In the genomic region with DNA sequence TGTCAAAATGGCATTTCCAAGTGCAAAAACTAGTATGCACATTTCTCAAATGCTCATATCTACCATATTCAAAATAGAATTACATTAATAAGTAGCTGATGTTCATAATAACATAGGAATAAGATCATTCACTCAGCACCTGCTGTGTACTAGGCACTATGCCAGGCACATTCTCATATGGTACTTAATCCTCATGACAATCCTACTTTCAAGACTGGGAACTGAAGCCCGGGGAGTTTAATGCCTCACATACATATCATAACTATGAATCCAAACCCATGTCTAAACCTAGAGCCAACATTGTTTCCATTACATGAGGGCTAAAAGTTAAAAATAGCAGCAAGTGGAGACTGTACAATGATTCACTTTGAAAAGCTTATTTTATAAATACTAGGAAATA, we compare ENCODE assay signal across 21 mouse cellular contexts.
A peak's percentile ranks its signal among the peaks of the same experiment; 100 is the strongest.
DNase-seq lines count a peak whose midpoint lies in the region; ATAC-seq lines count a peak whose summit lies in the region.
"Had no signal": no experiment of that assay in that cellular context is flagged by ENCODE, and none has a peak within 500 bp of the region (broad histone marks: within the 10 kb centered on the region; RNA-seq: fewer than 3 reads in every experiment).

No protein-coding gene starts in this region.

- no peaks in the 10 kb centered on the region for H3K4me1 ChIP-seq in forebrain, embryonic 14.5 days (ENCODE audit: control insufficient read depth, insufficient read depth, low read length)
- no peaks in the 10 kb centered on the region for H3K4me1 ChIP-seq in forebrain, embryonic 10.5 days
- H3K4me1 ChIP-seq: embryonic facial prominence, embryonic 12.5 days; forebrain, embryonic 13.5 days; hindbrain, embryonic 13.5 days had no signal

- H3K27ac ChIP-seq in forebrain, embryonic 14.5 days (ENCODE audit: low read depth, low read length), result no peak overlapping the region
- H3K27ac ChIP-seq in forebrain, embryonic 10.5 days, result no peak overlapping the region
- H3K27ac ChIP-seq: embryonic facial prominence, embryonic 12.5 days; forebrain, embryonic 13.5 days; hindbrain, embryonic 13.5 days; hindbrain, postnatal 0 days had no signal

- H3K27me3 ChIP-seq in forebrain, embryonic 14.5 days (replicated peaks; ENCODE audit: control insufficient read depth, insufficient read depth, low read length), result no peaks in the 10 kb centered on the region
- H3K27me3 ChIP-seq in forebrain, embryonic 10.5 days (ENCODE audit: poor library complexity, severe bottlenecking), result no peaks in the 10 kb centered on the region
- H3K27me3 ChIP-seq: embryonic facial prominence, embryonic 12.5 days; forebrain, embryonic 13.5 days; hindbrain, embryonic 13.5 days had no signal

- no peak overlapping the region for H3K4me2 ChIP-seq in forebrain, embryonic 14.5 days (ENCODE audit: low read length)
- H3K4me2 ChIP-seq: embryonic facial prominence, embryonic 12.5 days; forebrain, embryonic 13.5 days; heart, embryonic 11.5 days; hindbrain, embryonic 13.5 days had no signal

- H3K9ac ChIP-seq in forebrain, embryonic 14.5 days (ENCODE audit: low read length), result no peak overlapping the region
- H3K9ac ChIP-seq: embryonic facial prominence, embryonic 12.5 days; forebrain, embryonic 13.5 days; hindbrain, embryonic 13.5 days had no signal

- WGBS in forebrain, embryonic 14.5 days, result 56% methylated on average over 1 of the region's 1 CpGs
- 89% methylated on average over 1 of the region's 1 CpGs for WGBS in forebrain, embryonic 10.5 days

- ATAC-seq in forebrain, embryonic 14.5 days, result no peak
- ATAC-seq: forebrain, embryonic 13.5 days; hindbrain, postnatal 0 days had no signal

- intact Hi-C loops in left cerebral cortex, postnatal 4 days (cut with DNase I), result no loop called here
- intact Hi-C loops in left cerebral cortex, postnatal 14 days (cut with DNase I), result no loop called here

- DNase-seq in forebrain, embryonic 14.5 days (ENCODE audit: low spot score), result peak; percentile 14
- DNase-seq in forebrain, embryonic 10.5 days (ENCODE audit: extremely low spot score, low spot score), result no peak
- DNase-seq in left cerebral cortex, postnatal 4 days, result peak; percentile 24
- no peak for DNase-seq in left cerebral cortex, postnatal 14 days (ENCODE audit: low spot score in 2 of 2)
- peak; percentile 6 for DNase-seq in retina, postnatal 1 day
- no peak for DNase-seq in retina, embryonic 14.5 days (ENCODE audit: low spot score)
- no peak for DNase-seq in kidney, postnatal 4 days
- DNase-seq: adrenal gland, adult 8-10 months; adrenal gland, postnatal 36 days; cerebellum, adult 11 months; cerebellum, adult 9-10 months; embryo, embryonic 11 days; gastrocnemius, postnatal 36 days; heart, adult 11 months; heart, postnatal 10 days; kidney, adult 11 months had no signal

- H3K36me3 ChIP-seq in forebrain, embryonic 14.5 days (ENCODE audit: control insufficient read depth, insufficient read depth, low read length), result no peaks in the 10 kb centered on the region
- no peaks in the 10 kb centered on the region for H3K36me3 ChIP-seq in forebrain, embryonic 10.5 days (replicated peaks)
- H3K36me3 ChIP-seq: embryonic facial prominence, embryonic 12.5 days; hindbrain, embryonic 13.5 days had no signal

- H3K9me3 ChIP-seq in forebrain, embryonic 14.5 days (replicated peaks; ENCODE audit: control insufficient read depth, low read length), result no peaks in the 10 kb centered on the region
- H3K9me3 ChIP-seq in forebrain, embryonic 10.5 days, result no peaks in the 10 kb centered on the region
- H3K9me3 ChIP-seq: embryonic facial prominence, embryonic 12.5 days; forebrain, embryonic 13.5 days; hindbrain, embryonic 13.5 days had no signal

- no peak overlapping the region for H3K4me3 ChIP-seq in forebrain, embryonic 14.5 days (ENCODE audit: low read depth, low read length)
- H3K4me3 ChIP-seq in forebrain, embryonic 10.5 days, result no peak overlapping the region
- H3K4me3 ChIP-seq: embryonic facial prominence, embryonic 12.5 days; forebrain, embryonic 13.5 days; hindbrain, embryonic 13.5 days had no signal

Comparison
In these comparisons a context has a peak if more than half of its experiments do, and no peak if none do; other contexts are left out.
1. DNase-seq: peak in forebrain, embryonic 14.5 days (single experiment), left cerebral cortex, postnatal 4 days (single experiment) and retina, postnatal 1 day (single experiment); none in forebrain, embryonic 10.5 days (single experiment), left cerebral cortex, postnatal 14 days (0 of 2), retina, embryonic 14.5 days (single experiment) and kidney, postnatal 4 days (0 of 2).